Mouse (Mus musculus): ENCODE measurements at regions not wholly inside any gene's neighbourhood (a gene's known extent, or its start where the extent isn't known, plus 50 kb on each side); places are given as distances from the start of the nearest gene placed in this dataset.

DNA sequence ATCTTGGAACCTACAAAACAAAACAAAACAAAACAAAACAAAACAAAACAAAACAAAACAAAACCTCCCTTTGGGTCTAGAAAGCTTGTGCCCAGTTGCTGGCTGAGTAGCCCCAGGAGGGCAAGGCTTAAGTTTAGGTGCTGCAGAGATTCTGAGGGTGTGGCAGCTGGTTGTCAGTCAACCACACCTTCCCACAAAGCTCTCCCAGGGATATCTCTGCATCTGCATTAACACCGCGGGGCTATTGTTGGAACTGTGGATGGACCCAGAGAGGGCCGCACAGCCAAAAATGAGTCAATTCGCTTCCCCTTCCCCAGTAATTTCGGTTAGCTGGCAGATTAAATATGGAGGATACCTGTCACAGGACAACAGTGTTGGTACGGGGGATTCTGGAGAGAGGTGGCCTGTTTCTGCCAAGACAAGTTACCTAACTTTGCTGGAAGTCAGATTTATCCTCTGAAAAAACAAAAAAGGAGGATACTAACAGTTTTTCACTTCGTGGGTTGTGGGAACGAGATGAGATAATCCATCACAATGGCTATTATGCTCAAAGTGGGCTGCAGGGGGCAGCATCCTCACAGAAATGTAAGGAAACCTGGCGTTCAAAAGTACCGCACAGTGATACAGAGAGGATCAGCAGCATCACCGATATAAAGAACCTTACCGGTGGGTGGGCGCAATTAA lies 96.7 kb downstream of the 1500009L16Rik start:
- peak; percentile 93 for DNase-seq (ENCODE audit: low spot score)

GRCm38 (mm10) chr10:83819950-83820275 lies 97.2 kb downstream of the 1500009L16Rik start:
- DNase-seq (ENCODE audit: low spot score): no peak

DNA sequence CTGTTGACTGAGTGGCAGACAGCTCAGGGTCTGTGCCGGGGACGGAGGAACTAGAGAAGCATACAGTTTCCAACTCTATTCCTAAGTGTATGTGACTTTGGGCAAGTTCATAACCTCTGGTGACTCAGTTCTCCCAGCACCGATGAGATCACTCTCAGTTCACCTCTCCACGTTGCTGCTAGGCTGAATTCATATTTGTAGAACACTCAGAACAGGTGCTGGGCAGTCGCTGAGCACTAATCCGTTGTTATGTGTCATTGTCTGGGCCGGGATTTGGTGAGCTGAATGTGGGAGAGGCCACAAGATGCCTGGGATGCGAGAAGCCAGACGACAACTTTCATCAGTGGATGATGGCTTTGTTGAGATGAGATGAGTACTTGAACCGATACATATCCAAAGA lies 98.4 kb downstream of the 1500009L16Rik start:
- DNase-seq (ENCODE audit: low spot score): no peak

DNA sequence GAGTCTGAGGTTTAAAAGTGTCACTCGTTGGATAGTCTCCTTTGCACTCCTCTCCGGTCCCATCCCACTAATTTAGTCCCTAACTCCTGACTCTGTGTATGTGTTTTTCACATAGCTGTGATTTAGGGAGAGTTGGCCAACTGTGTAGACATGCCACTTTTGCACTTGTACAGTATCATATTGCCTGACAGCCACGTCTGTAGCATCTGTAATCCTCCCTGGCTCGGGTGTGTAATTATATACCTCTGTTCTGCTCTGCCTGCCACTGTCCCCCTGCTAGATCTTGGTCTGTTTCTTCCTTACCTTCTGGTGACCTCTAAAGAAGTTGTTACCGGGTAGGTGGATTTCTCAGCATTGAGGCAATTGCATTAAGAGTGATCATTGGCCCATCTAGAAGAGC lies 103.4 kb downstream of the 1500009L16Rik start:
- DNase-seq (ENCODE audit: low spot score): no peak

GRCm38 (mm10) chr10:83836351-83836750 lies 113.7 kb downstream of the 1500009L16Rik start:
- no peak for DNase-seq (ENCODE audit: low spot score)

GRCm38 (mm10) chr10:83840226-83840625 lies 117.6 kb downstream of the 1500009L16Rik start:
- no peak for DNase-seq (ENCODE audit: low spot score)

- DNase-seq (ENCODE audit: low spot score): peak; percentile 47
Observed at GRCm38 (mm10) chr10:83850881-83851280, 128.2 kb downstream of the 1500009L16Rik start.

DNA sequence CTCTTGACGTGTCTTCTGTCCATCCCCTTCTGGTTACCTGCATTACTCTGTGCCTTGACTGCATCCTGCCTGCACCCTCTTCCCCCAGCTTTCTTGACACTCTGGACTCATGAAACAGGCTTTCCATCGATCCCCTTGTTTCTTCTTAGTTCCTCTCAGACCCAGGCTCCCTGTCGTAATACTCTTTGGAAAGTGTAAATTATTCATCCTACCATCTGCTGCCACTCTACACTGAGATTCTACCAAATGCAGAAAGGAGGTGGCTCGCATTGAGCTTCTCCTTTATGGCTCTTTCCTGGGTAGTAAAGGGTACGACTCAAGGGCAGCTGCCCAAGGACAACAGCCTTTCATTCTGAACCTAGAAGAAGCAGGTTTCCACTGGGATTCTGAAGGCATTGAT lies 129.5 kb downstream of the 1500009L16Rik start:
- DNase-seq (ENCODE audit: low spot score): no peak

DNA sequence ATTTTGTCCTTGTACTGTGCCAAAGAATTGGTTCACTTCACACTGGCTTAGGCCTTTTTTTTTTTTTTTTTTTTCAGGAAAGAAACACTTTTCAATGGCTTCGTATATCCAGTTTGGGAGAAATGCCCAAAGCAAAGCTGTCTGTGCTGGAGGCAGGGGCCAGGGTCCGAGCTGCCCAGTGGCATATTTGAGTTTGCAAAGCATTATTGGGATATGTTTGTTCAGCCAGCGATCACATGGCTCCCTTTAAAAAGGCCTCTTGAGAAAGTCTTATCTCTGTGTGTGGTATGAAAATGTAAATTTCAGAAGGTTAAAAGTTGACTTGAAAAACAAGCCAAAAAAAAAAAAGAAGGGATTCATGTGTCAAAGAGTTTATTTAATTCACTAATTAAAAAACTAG lies 130.1 kb downstream of the 1500009L16Rik start:
- no peak for DNase-seq (ENCODE audit: low spot score)

DNA sequence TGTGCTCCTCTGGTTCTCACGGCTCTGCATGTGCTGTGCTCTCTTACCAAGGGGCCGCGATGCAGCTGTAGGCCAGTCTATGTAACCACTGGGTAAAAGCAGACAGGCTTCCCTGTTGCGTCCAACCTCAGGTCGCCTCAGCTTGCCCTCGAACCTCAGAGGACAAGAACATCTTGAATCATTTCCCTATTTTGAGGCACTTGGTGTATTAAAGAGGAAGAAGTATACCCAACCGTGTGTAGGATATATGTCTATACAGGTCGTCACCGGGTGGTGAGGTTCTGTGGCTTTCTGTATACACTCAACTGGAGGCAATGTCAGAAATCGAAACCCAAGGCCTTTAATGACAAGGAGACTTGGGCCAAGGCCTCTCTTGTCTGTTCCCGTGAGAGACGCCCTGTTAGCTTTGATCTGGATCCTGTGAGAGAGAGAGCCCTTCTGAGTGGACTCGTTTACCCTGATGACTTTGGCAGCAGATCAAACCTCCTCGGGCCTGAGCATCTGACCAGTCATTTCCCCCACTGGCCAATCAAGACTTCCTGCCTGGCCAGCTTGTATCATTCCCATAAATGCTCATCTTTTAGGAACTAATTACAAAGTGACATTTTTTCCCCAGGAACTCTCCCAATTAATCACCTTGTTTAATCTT lies 135.3 kb downstream of the 1500009L16Rik start:
- no peak for DNase-seq (ENCODE audit: low spot score)

- DNase-seq (ENCODE audit: low spot score): no peak
Observed at GRCm38 (mm10) chr10:83858689-83859088, 136.0 kb downstream of the 1500009L16Rik start.

- no peak for DNase-seq (ENCODE audit: low spot score)
Observed at GRCm38 (mm10) chr10:83859633-83860032, 137.0 kb downstream of the 1500009L16Rik start.

GRCm38 (mm10) chr10:83861574-83862190 lies 139.0 kb downstream of the 1500009L16Rik start:
- peak; percentile 29 for DNase-seq (ENCODE audit: low spot score)

DNA sequence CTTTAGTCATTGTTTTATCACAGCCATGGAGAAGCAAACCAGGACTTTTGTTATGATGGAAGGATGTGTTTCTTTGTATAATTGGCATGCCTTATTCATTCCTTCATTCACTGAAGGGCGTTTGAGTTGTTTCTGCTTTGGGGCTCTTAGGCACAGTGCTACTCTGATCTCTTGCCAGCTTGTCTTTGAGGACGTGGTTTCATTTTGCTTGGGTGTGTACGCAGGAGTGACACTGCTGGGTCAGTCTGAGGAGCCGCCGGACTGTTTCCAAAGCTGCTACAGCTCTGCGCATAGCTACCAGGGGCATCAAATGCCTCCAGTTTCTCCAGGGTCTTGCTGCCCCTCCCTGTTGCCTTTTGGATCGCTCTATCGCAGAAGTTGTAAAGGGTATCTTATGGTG lies 141.9 kb downstream of the 1500009L16Rik start:
- DNase-seq (ENCODE audit: low spot score): no peak

DNA sequence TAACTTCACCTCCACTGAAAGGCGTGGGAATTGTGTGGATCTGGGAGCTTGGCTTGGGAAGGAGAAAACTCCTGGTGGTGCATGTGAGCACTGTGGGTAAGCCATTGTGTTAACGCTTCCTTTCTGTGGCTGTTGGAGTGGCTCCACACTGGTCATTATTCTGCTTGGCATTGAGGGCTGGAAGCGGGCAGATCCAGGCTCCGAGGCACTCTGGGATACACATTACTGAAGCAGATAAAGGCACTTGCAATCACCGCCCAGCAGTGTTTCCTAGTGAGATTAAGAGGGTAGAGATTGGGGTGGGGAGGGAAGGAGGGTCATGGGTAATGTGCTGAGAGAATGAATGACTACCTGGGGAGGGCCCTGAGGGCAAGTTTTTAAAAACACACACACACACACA lies 143.3 kb downstream of the 1500009L16Rik start:
- DNase-seq (ENCODE audit: low spot score): no peak

GRCm38 (mm10) chr10:83871736-83872400 lies 149.2 kb downstream of the 1500009L16Rik start:
- DNase-seq (ENCODE audit: low spot score): peak; percentile 30

DNA sequence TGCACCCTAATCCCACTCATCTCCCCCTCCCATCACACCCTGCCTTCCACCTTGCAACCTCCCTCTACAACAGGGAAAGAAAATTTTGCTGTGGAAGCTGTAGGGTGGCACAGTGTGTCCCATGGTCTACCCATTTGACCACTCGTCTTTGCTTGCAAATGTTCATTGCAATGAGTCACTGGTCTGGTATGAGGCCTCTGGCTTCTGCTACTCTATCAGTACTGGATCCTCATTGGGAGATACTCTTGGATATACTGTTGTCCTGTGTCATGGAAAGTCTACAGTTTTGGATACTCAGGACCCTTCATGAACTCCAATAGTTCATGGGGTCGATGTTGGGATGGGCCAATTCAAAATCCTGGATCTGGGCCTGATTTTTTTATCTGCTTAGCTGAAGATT lies 156.1 kb downstream of the 1500009L16Rik start:
- DNase-seq (ENCODE audit: low spot score): no peak

DNA sequence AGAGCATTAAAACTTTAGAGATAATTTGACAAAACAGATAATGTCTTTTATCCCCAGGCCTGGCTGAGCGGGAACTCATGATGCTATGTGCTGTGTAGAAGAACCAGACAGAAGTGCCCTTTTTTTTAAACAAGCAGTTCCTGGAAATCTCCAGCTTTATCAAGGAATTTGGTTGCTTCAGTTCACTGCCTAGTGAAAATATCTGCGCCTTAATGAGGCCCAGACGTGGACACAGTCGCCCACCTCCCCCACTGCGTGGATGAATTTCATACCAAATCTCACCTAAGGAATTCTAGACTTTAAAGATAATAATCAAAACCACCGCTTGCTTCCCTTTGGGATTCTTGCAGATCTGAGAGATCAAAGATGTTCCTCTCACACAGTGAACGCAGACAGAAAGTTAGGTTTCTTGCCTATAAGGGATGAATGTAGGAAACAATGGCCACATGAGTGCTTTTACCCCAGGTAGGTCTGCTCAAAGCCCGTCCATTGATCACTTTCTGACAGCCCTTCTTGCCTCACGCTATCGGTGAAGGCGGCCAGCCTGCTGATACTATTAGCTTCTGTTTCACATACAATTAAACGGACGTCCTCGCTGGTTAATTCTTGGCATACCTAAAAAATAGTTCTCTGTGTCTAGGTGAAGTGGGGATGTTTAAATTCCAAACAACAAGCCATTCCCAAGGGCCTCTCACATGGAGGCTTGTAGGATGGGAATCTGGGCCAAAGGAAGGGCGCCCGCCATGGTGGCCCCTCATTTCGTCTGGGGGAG lies 159.6 kb downstream of the 1500009L16Rik start:
- peak; percentile 53 for DNase-seq (ENCODE audit: low spot score)

DNA sequence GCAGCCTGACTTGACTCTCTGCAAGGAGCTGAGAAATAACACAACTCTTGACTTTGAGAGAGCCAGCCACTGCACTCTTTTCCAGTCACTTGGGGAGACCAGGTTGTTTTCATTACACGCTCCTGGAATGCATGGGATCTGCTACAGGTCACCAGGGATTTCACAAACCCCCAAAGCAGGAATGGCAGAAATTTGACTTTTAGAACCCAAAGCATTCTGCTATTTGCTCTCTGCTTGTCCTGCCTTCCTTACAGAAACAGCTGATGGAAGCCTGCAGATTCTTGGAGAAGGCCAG lies 160.2 kb downstream of the 1500009L16Rik start:
- peak; percentile 51 for DNase-seq (ENCODE audit: low spot score)

GRCm38 (mm10) chr10:83884553-83884952 lies 161.9 kb downstream of the 1500009L16Rik start:
- no peak for DNase-seq (ENCODE audit: low spot score)

DNA sequence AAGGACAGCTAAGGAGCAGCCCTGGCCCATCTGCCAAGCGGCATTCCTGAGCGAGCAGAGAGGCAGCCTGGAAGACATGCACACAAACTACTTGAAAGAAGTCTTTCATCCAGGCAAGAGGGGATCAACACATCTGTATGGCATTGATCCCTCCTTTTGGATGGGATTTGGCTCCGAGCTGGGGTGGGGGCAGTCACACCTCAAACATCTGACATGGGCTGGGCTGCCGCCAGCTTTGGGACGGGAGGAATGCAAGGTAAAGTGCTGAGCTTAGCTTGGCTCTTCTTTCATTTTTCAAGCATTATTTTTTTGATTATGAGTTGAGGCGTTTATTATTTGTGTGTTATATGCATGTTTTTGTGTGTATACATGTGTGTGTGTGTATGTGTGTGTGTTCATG lies 165.9 kb downstream of the 1500009L16Rik start:
- no peak for DNase-seq (ENCODE audit: low spot score)

DNA sequence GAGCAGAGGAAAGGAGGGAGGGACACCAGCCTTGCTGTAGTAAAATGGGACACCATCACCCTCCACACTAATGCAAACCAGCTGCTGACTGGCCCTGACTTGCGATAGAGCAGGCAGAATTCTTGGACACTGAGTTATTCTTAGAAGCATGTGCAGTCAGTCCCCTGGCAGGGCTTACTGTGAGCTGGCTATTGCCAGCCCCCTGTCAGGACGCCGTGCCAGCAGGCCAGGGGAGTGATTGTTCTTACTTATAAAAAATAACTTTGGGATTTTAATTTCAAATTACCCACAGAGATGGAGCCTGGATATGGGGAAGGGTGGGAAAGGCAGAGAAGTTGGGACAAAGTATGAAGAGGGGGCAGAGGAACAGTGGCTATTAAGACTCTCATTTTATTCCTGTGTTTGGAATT lies 173.1 kb downstream of the 1500009L16Rik start:
- DNase-seq (ENCODE audit: low spot score): peak; percentile 61
